Mouse (Mus musculus): ENCODE data around the gene Btbd9.

The Btbd9 gene

DNA sequence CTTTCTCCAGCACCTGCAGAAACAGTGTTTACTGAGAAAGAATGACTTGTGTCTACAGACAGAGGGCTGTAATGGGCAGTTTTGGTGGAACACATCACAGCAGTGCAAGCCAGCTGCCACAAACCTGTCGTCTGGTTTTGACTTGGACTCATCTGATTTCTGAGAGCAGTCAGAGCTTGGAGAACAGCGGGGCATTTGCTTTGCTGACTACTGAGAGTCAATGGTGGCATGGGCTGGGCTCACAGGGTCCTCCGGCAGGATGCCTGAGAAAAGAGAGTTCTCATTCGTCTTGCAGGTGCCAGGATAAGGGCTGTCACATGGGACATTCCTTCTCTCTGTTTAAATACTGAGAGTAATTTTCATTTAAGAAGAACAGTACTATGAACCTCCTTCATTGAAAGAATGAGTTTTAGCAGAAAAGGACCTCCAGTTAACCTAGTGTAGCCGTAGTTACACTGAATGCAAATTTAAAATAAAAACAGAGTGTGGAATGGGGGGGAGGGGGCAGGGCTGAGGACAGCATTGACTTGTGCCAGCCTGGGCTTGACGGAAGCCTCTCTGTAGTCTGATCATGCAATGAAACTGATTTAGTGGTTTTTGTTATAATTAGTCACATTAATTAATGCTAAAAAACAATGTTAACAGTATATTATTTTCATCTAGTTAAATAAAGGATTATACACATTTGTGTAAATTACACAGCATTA lies 122.0 kb downstream of the Btbd9 start:
- no peak for DNase-seq (ENCODE audit: low spot score in 2 of 2)

DNA sequence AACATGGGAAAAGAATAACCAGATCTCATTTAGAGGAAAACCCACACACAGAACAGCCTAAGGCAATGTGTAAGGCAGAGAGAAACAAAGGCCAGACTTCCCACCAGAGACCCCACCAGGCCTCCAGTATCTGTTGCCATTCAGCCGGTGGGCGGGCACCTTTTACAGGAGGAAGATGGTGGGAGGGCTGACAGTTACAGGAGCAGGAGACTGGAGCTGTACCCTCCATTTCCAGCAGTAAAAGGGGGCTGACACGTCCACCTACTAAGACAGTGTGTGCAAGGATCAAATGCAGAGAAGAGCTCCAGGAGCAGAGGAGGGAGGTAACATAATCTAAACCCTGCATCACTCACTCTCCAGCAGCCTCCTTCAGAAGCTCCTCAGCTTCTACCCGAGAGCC lies 123.0 kb downstream of the Btbd9 start:
- DNase-seq (ENCODE audit: low spot score in 2 of 2) = no peak

DNA sequence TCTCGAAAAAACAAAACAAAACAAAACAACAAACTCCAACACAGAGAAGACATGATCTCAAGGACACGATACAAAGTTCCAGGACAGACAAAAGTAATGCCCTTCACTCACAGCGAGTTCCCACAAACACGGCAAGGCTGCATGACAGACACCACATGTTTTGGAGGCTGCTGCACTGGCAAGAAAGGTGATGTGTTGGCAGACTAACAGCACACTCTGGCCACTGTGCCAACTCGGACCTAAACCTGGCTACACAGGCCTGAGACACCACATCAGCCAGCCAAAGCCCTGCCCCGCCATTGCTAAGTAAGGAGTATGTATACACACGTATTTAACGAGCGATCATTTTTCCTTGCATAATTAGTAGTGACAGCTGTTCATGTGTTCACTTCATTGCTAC lies 123.9 kb downstream of the Btbd9 start:
- DNase-seq (ENCODE audit: low spot score in 2 of 2) = no peak

DNA sequence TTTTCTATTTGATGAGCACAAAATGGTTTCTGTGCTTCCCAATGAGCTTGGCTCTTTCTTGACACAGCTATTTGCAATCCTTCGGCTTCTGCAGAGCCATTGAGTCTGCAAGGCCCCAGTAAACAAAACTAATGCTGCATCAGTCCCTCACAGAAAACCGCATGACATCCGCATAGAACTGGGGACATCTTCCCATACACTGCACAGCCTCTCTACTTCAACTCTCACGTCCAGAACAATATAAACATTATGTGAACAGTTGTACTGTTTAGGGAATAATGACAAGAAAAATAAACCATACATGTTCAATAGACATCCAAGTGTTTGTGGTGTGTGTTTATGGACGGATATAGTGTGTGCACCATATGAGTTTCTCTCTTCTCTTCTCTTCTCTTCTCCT lies 127.7 kb downstream of the Btbd9 start:
- DNase-seq (ENCODE audit: low spot score in 2 of 2) = no peak

DNA sequence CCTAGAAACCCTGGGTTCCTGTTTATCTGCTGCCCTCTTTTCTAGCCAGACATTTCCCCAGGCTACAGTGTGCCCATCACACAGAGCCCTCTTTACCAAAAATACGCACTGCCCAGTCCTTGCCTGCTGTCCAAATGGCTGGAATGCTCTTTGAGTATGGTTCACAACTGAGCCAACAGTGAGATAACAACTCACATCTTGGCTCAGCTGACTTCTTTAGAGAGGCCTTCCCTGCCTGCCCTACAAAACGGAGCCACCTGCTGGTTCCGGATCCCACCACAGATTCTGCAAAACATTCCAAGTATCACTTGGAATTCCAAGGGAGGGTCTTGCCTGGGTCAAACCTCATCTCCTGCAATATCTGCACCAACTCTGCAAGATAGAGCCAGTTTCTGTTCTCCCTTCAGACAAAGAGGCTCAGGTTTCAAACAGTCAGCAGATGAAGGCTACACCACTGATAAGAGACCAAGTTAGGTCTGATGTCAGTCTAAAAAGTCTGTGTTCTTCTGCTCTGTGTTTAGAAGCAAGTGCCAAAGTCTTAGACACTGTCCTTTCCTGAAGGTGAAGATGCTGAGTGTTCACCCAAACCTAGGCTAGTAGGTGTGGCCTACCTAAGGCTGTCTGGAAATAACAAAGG lies 130.4 kb downstream of the Btbd9 start:
- DNase-seq (ENCODE audit: low spot score in 2 of 2) = no peak

DNA sequence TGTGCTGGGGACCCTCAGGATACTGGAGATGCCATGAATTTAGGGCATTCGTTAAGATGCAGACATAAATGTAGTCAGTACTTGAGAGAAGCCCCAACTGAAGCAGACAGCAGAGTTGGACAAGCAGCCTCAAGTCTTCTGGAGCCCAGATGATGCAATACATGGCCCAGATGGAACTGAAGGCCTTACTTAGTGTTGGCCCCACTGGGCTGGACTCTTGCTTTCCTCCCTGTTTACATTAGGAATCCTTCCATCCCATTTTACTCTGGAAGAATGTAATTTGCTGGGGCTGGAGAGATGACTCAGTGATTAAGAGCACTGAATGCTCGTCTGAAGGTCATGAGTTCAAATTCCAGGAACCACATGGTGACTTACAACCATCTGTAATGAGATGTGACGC lies 136.6 kb downstream of the Btbd9 start:
- DNase-seq (ENCODE audit: low spot score in 2 of 2) = no peak

DNA sequence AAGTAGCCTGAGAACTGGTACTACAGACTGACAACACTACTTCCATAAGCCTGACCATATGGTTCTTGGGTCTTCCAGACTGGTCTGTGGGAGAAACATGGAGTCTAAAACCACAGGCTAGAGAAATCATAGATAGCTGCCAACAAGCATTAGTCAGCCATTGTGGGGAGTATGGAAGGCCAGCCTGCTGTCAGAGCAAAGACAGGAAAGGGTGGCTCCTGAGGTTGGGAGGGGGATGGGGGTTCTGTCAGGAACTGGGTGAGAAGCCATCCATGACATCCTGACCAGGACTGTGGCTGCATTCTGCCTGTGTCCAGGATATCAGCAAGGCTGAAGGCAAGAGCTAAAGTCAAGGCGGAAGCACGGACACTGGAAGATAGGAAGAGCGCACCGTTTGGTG lies 137.5 kb downstream of the Btbd9 start:
- DNase-seq (ENCODE audit: low spot score in 2 of 2) = no peak

DNA sequence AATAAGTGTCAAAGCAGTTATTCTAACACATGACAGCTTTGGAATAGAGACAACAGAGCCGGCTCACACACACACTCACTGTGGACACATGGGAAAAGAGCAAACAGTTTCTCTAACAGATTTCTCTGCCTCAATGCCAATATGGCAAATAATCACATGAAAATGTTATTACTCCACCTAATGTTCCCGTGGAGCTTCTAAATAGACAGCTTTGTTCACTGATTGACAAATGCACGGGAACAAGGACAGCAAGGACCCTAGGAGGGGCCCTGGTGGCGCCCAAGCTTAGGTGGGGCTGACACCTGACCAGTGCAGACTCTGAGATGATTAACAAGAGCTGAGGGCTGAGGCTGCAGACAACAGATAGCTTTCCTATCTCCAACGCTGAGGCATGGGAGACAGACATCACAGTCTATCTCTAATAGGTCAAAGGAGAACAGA lies 140.2 kb downstream of the Btbd9 start:
- DNase-seq (ENCODE audit: low spot score in 2 of 2) = no peak

- no peak for DNase-seq (ENCODE audit: low spot score in 2 of 2)
Observed at GRCm38 (mm10) chr17:30435478-30435877, 140.8 kb downstream of the Btbd9 start.

DNA sequence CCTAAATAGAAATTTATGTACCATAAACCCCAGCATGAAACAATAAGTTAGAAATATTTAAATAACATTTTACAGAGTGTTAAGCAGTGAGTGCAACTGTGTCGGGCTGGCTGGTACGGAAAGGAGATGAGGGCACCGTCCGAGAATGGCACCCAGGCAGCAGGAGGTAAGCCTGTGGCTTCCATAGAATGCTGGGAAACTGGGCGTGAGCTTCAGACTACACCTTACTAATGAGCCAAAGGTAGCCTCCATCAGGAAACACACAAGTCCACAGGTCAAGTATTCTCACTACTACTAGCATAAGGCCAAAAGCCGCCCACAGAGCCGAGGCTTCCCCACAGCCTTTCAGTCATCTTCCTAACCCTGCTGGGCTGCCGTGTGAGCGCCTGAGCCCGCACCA lies 144.2 kb downstream of the Btbd9 start:
- DNase-seq (ENCODE audit: low spot score in 2 of 2) = no peak

GRCm38 (mm10) chr17:30430961-30431640 lies 145.2 kb downstream of the Btbd9 start:
- no peak for DNase-seq (ENCODE audit: low spot score in 2 of 2)

- no peak for DNase-seq (ENCODE audit: low spot score in 2 of 2)
Observed at GRCm38 (mm10) chr17:30428661-30429060, 147.6 kb downstream of the Btbd9 start.

DNA sequence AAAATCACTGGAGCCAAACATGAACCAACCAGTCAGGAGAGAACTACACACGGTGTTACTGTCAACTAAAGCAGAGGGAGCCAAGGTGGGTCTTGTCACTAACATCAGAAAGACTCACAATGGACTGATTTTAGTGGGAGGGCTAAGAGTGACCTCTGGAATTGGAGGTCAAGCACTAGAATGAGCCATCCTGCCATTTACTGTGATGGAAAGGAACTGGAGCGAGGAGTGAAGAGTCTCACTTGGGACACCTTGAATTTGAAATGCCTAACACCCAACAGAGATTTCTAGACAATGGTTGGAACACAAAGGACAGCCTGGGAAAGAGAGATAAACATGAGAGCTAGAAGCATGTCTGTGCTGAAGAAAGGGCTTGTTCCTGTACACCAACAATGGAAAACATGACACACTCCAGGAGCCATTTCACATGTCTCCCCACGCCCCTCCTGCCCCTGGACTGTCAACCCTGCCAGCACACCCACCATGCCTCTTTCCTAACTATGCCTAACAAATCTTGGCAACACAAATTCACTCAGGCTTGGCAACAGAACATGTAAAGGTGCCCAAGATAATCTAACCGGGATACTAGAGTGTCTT lies 152.9 kb downstream of the Btbd9 start:
- DNase-seq (ENCODE audit: low spot score in 2 of 2) = no peak

DNA sequence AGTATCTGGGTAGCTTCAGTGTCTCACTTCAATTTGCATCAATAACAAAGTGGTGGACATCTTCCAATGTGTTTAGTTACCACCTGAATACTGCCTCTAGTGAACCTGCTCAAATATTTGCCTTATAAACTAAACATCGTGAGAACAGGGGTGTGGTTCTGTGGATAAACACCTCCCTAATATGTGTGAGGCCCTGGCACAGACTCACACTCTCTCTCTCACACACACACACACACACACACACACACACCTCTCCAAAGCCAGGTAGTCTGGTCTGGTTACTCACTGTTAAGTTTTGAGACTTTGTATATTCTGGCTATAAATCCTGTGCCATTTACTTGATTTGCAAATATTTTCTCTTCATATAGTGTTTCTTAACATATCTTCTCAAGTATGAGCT lies 154.0 kb downstream of the Btbd9 start:
- no peak for DNase-seq (ENCODE audit: low spot score in 2 of 2)

DNA sequence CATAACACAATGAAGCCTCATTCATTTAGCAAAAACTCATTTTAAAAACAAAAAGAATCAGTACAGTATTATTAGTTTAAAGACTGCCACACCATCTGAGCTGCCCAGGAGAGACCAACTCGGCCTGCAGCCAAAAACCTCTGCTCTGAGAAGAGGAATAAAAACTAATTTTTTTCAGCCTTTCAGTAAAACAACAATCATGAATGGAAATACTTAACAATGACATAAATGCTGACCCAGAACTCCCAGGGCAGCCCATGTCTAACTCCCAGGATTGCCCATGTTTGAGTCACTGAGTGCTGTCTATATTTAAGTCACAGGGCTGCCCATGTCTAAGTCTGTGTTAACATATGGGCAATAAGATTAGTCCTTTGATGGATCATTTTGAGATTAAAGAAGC lies 155.0 kb downstream of the Btbd9 start:
- DNase-seq (ENCODE audit: low spot score in 2 of 2) = no peak

DNA sequence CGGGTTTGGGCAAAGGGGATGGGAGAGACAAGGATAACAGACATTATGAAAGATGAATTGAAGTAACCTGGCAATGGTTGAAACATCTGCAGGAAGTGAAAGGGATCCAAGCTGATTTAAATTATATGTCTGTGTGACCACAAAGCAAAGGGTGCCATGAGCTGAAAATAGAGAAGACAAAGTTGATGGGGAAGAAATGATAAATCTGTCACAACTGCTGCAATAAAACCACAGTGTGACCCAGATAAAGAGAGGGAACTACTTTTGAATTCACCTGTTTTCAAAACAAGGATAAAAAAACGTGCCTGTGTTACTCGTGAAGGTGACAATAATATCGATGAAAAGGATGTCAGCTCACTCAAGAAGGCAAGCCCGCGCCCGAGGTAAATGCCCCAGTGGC lies 156.8 kb downstream of the Btbd9 start:
- no peak for DNase-seq (ENCODE audit: low spot score in 2 of 2)

DNA sequence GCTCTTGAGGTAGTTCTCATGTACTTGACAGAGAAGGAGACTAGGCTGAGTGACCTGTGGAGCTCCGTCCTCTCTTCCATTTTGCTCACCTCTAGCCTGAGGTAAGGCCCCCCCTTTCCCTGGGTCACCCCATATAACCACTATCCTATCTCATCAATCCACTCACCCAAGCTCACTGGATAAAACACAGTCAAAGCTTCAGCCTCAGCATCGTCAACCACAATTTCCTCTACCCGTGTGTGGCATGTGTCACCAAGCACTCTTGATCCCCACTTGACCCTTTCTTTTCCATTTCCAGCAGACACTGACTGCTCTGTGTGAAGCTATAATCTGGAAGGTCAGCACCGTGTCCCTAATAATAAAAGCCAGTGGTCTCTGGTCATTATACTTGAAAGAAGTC lies 157.8 kb downstream of the Btbd9 start:
- no peak for DNase-seq (ENCODE audit: low spot score in 2 of 2)

DNA sequence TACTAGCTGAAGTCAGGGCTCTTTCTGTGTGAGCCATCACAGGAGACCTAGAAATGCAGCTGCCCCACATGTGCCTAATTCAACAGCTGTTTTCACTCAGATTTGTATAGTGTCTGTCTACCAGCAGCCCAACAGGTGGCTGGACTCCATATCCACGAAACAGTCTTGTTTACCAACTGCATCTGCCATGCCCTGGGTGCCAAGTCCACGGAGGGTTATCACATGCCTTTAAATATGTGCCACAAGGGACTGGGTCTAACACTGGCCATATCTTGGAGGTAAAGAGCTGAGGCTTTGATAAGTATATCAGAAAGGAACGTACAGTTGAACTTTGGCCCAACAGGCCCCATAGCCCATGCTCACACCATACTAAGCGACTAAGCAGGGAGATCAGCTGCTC lies 159.2 kb downstream of the Btbd9 start:
- no peak for DNase-seq (ENCODE audit: low spot score in 2 of 2)

DNA sequence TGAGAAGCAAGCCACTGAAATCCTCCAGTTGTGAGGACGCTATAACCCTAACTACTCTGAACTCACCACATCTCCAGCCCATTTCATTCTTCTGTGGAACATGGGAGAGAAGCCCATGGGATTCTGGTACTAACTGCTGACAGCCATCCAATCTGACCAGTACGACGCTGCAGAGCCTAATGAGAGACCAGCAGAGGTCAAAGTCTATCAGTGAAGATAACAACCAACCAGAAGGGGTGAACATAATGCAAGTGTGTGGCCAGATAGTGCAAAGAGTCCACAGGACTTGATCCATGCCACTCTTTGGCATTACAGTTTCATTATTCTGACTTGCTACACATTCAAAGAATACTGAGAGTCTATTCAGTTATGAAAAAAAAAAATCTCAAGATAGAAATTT lies 160.6 kb downstream of the Btbd9 start:
- no peak for DNase-seq (ENCODE audit: low spot score in 2 of 2)

DNA sequence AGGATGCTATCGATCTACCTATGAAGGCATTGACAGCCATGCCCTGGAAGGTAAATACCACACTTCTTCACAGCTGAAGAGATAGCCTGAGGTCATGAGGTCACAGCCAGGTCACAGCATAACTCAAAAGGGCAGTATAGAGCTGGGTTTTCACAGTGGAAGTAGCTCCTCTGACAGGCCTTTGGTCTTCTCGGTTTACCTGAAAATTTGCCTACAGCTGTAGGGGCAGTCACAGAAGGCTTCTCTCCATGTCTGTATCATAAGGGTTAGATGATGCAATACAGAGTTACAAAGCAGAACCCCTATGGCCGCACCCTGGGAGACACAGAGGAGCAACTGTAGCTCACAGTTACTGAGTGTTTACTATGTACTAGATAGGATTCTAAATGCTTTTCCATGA lies 163.3 kb downstream of the Btbd9 start:
- no peak for DNase-seq (ENCODE audit: low spot score in 2 of 2)

DNA sequence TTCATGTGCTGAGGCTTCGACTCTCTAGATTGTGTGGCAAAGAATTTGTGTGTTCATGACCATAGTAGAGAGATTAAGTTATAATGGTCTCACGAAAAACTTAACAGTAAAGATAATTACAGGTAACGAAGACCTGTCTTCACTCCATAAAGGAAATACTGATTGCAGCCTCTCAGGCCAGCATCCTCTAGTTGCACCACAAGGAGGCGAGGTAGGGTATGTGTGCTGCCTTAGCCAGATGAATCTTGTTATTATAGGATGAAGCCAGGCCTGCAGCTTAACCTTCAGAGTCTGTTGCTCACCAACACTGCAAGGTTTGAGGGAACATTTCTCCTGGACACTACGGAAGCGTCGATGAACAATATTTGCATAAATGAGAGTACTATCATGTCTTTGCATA lies 170.3 kb downstream of the Btbd9 start:
- DNase-seq (ENCODE audit: low spot score in 2 of 2) = no peak

- no peak for DNase-seq (ENCODE audit: low spot score in 2 of 2)
Observed at GRCm38 (mm10) chr17:30402871-30403270, 173.4 kb downstream of the Btbd9 start.

DNA sequence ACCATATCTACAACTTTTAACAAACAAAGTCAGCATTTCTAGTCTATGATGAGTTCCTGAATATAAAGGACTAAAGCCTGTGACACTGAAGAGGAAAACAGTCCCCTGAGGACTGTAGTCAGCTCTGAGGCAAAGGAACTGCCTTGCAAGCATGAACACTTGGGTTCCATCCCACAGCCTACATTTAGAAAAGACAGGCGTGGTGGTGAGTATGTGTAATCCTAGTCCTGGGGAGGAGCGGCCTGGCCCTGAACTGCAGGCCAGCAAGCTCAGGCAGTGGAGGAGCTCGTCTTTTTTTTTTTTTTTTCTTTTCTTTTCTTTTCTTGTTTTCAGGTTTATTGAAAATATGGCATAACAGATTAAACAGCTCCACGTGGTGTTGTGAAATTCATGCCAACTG lies 181.0 kb downstream of the Btbd9 start:
- no peak for DNase-seq (ENCODE audit: low spot score in 2 of 2)

Measured in spleen, postnatal 4 days (tissue).